Mouse (Mus musculus) heart, embryonic 14.5 days (tissue): ENCODE results near the gene Lgr6. TPM values are rescaled to one million over a fixed set of nuclear protein-coding genes. Genes with fewer than 3 reads are reported as not detected.

Source experiments
- ATAC-seq: fragments of 200-750 bp; cut with Nextera tagmentation; 2 replicates; pipeline ENCODE4 v1.8.0; 2017; ENCODE audit warnings: low read depth, moderate TSS enrichment; ENCODE audit not compliant: insufficient number of reproducible peaks, insufficient read depth, low FRiP score
- H3K27ac ChIP-seq, 2 experiments: fragments of 200-500 bp in 1 of 2; fragments of 300-500 bp in 1 of 2; sonication (generic) in 1 of 2; replicated peaks in 1 of 2; 2 replicates each; pipeline ENCODE4 v1.5.1; 2012 to 2014; ENCODE audit warnings: low read depth in 2 of 2, low read length in 2 of 2, control low read depth in 1 of 2, mild to moderate bottlenecking in 1 of 2, mixed read lengths in 1 of 2; ENCODE audit not compliant: control insufficient read depth in 1 of 2, insufficient read depth in 1 of 2
- H3K27me3 ChIP-seq: fragments of 300-500 bp; sonication (generic); 2 replicates; pipeline ENCODE4 v1.6.1; 2014; ENCODE audit warnings: mild to moderate bottlenecking, low read length, control low read depth; ENCODE audit not compliant: control insufficient read depth, insufficient read depth
- H3K36me3 ChIP-seq: fragments of 300-500 bp; sonication (generic); 2 replicates; pipeline ENCODE4 v1.6.1; 2014; ENCODE audit warnings: mild to moderate bottlenecking, control low read depth, low read length, mixed read lengths; ENCODE audit not compliant: control insufficient read depth, insufficient read depth
- H3K4me1 ChIP-seq, 2 experiments: fragments of 200-500 bp in 1 of 2; fragments of 300-500 bp in 1 of 2; sonication (generic) in 1 of 2; 2 replicates each; pipeline ENCODE4 v1.6.1; 2012 to 2014; ENCODE audit warnings: low read length in 2 of 2, control low read depth in 1 of 2, mixed read lengths in 1 of 2; ENCODE audit not compliant: control insufficient read depth in 2 of 2, insufficient read depth in 2 of 2
- H3K4me2 ChIP-seq: fragments of 300-500 bp; sonication (generic); 2 replicates; pipeline ENCODE4 v1.6.1; 2014; ENCODE audit warnings: mild to moderate bottlenecking, low read length
- H3K4me3 ChIP-seq, 2 experiments: fragments of 200-500 bp in 1 of 2; fragments of 300-500 bp in 1 of 2; sonication (generic) in 1 of 2; 2 replicates each; pipeline ENCODE4 v1.5.1; 2012 to 2014; ENCODE audit warnings: low read length in 2 of 2, mild to moderate bottlenecking in 2 of 2, control low read depth in 1 of 2, low read depth in 1 of 2, moderate library complexity in 1 of 2; ENCODE audit not compliant: control insufficient read depth in 1 of 2, insufficient read depth in 1 of 2
- H3K9ac ChIP-seq: fragments of 300-500 bp; sonication (generic); 2 replicates; pipeline ENCODE4 v1.6.1; 2014; ENCODE audit warnings: mild to moderate bottlenecking, low read length
- H3K9me3 ChIP-seq: fragments of 300-500 bp; sonication (generic); 2 replicates; pipeline ENCODE4 v1.6.1; 2016; ENCODE audit warnings: low read length, control low read depth; ENCODE audit not compliant: control insufficient read depth
- WGBS: fragments of 180-500 bp; shearing (Covaris S2); extraction: QIAGEN DNeasy Blood & Tissue Kit; methylation state at CpG from one replicate; pipeline ENCODE4 v1.1.7; 2014; 5-methylcytosine and 5-hydroxymethylcytosine counted together
- polyA plus RNA-seq: library from polyadenylated mRNA; unstranded; fragments of >200 nt; fragmentation: Nextera tagmentation; extraction: Ambion mirVana; gene quantifications from 2 replicates; pipeline ENCODE4 v1.2.1, GENCODE M21; 2014

The Lgr6 gene
- polyA plus RNA-seq, 1 experiment from 2014 or later, result 2.5 TPM

DNA sequence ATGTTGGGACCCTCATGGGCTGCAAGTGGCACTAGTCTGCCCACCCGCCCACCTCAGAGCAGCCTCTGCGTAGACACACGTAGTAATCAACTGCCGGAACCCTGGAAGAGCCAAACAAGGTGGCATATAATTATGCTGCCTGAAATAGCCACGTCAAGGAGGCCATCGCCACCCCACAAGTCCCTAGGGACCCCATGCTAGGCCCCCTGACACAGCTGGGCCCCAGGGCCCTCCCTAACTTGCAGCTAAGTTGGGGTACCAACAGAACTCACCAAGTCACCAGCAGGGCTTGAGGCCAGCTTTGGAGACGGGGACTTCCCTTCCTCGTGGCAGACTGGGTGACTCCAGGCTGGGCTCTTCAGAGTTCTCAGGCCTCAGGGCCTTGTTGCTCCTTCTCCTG, 48.2 kb downstream of the Lgr6 start:
- Histone ChIP-seq H3K9ac (no peak overlapping the region), H3K4me3 (no peak overlapping the region), H3K9me3 (no peaks in the 10 kb centered on the region), H3K4me2 (no peak overlapping the region), H3K27me3 (no peaks in the 10 kb centered on the region), H3K4me1 (peaks cover 0 to 6% of the 10 kb centered on the region in 2 experiments; a peak in 1 of 4 replicates), H3K27ac (no peak overlapping the region), H3K36me3 (no peaks in the 10 kb centered on the region)
- 71% methylated on average over 8 of the region's 8 CpGs for WGBS
- ATAC-seq, result no peak

DNA sequence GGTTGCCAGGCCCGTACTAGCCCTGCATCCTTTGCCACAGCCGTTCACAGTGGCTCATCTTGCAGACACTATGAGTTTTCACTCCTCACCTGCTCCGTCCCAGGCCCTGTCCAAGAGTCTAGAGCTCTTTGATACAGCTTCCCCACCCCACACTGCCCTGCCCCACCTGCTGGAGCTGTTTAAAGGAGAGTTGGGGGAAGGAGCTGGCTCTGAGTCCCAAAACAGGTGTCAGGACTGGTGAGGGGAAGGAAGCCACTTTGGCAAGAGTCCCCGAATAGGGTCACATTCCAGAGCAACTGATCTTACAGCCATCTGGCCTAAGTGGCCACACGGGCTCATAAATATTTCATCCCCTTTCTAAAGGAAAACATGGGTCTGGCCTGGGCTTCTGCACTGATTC, 51.0 kb downstream of the Lgr6 start:
- H3K4me3 ChIP-seq, result no peak overlapping the region
- H3K9me3 ChIP-seq, result no peaks in the 10 kb centered on the region
- 78% methylated on average over 5 of the region's 5 CpGs for WGBS
- H3K4me1 ChIP-seq, result peaks cover 0 to 6% of the 10 kb centered on the region in 2 experiments; a peak in 1 of 4 replicates
- H3K27me3 ChIP-seq, result 0 out of 2 replicates have a peak, but pooled peaks cover 4% of the 10 kb centered on the region
- H3K27ac ChIP-seq, result no peak overlapping the region
- H3K36me3 ChIP-seq, result no peaks in the 10 kb centered on the region
- no peak overlapping the region for H3K9ac ChIP-seq
- H3K4me2 ChIP-seq, result no peak overlapping the region
- ATAC-seq, result no peak

DNA sequence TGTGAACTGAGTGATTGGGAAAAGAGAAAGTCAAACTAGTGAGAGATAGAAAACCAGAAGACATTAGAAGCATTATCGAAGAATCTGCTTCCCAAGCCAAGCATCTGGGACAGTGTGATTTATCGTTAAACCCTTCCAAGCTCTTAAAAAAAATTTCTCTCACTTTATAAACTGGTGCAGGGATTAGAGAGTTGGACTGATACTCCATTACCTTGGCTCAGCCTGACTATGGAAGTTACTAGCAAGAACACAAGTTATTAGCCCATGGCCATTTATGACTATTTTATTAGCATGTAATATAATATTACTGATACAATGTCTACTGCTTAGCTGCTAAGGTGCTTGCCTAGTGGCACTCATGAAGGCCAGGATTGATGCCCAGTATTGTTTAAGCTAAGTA, 60.6 kb downstream of the Lgr6 start:
- no peak overlapping the region for H3K4me3 ChIP-seq
- H3K9me3 ChIP-seq, result no peaks in the 10 kb centered on the region
- no peak overlapping the region for H3K4me2 ChIP-seq
- H3K4me1 ChIP-seq, result 0 out of 4 replicates have a peak, but pooled peaks cover under 1 to 1% of the 10 kb centered on the region in 2 experiments
- 0 out of 2 replicates have a peak, but pooled peaks cover 3% of the 10 kb centered on the region for H3K27me3 ChIP-seq
- no peak for ATAC-seq
- no peak overlapping the region for H3K27ac ChIP-seq
- no peak overlapping the region for H3K9ac ChIP-seq
- WGBS, result 93% methylated on average over 2 of the region's 2 CpGs
- H3K36me3 ChIP-seq, result no peaks in the 10 kb centered on the region

DNA sequence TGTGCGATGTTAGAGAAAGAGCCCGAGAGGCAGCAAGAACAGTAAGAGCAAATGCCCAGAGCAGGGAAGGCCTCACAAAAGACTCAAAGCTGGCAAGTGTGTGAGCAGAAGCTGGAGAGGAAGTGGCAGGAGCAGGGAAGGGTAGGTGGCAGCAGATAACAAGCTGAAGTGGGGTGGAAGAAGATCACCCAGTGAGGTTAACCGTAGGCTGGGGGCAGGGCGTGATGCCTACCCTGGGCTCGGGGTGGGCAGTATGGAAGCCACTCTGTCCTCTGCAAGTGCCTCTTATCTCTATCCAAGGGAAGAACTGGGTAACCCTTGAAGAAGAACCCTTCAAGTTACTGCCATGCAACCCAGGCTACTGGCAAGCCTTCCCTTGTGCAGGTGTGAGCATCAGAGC, 68.8 kb downstream of the Lgr6 start:
- 67% methylated on average over 5 of the region's 5 CpGs for WGBS
- Histone ChIP-seq H3K27me3 (peaks cover 12% of the 10 kb centered on the region), H3K27ac (no peak overlapping the region), H3K4me3 (no peak overlapping the region), H3K9me3 (no peaks in the 10 kb centered on the region), H3K9ac (no peak overlapping the region), H3K36me3 (no peaks in the 10 kb centered on the region), H3K4me1 (0 out of 4 replicates have a peak, but pooled peaks cover 2 to 4% of the 10 kb centered on the region in 2 experiments), H3K4me2 (no peak overlapping the region)
- ATAC-seq, result no peak

DNA sequence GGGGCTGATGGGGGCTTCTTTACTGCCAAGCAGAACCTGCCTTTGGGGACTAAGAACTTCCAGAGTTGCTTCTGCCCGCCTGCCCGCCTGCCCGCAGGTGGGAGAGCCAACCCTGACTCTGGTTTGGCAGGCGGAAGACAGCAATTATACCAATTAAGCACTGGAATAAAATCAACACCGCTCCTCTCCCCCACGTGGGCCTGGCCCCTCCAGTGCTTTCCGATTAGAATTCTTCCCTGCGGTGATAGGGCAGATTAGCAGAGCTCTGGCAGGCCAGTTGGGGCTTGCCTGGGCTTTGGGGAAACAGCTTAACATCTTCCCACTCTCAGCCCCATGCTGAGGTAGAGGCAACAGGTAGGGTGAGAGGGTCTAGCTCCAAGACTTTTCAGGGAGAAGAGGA, 72.4 kb downstream of the Lgr6 start:
- 37% methylated on average over 8 of the region's 8 CpGs for WGBS
- no peak for ATAC-seq
- Histone ChIP-seq H3K9ac (no peak overlapping the region), H3K4me3 (no peak overlapping the region), H3K4me2 (no peak overlapping the region), H3K4me1 (no peaks in the 10 kb centered on the region), H3K27me3 (peaks cover 10% of the 10 kb centered on the region; the same call in 1 of the 2 replicates), H3K9me3 (peaks cover 4% of the 10 kb centered on the region; the same call in 1 of the 2 replicates), H3K27ac (no peak overlapping the region), H3K36me3 (no peaks in the 10 kb centered on the region)

DNA sequence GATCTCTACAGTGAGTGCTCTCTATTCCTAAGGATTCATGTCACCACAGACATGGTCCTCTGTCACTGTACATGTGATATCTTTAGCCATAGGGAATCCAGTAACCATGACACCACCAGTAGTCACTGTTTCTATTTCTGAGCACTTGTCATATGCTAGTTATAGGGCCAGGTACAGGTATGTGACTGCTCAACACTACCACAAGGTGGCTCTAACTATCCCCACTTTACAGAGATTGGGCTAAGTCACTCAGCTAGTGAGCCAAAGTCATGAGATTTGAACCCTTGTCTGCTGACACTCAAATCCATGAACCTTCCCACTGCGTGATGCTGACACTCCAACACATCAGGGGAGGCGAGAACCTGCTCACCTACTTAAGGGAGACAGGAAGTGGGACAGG, 75.0 kb downstream of the Lgr6 start:
- H3K9ac ChIP-seq, result no peak overlapping the region
- no peak overlapping the region for H3K27ac ChIP-seq
- H3K4me1 ChIP-seq, result no peaks in the 10 kb centered on the region
- 82% methylated on average over 2 of the region's 2 CpGs for WGBS
- no peak overlapping the region for H3K4me2 ChIP-seq
- H3K27me3 ChIP-seq, result no peaks in the 10 kb centered on the region
- H3K4me3 ChIP-seq, result no peak overlapping the region
- H3K9me3 ChIP-seq, result peaks cover 6% of the 10 kb centered on the region; the same call in 1 of the 2 replicates
- no peaks in the 10 kb centered on the region for H3K36me3 ChIP-seq
- ATAC-seq, result no peak

DNA sequence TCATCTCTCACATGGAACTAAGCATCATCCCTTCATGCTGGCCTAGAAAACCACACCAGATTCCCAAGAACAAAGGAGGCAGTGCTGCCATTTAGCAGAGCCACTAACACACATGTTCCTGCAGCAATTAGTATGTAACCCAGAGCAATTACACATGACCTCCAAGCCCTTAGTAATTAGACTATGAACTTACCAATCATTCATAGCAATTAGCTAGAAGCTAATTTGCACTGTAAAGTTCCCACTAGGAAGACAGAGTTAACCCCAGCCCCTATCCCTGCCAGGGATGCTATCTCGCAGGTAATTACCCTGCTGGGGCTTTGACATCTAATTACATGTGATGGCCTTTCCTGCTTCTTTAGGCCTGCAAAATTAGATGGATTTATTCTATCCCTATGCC, 78.8 kb downstream of the Lgr6 start:
- peaks cover 12 to 19% of the 10 kb centered on the region in 2 experiments for H3K4me1 ChIP-seq
- no peak overlapping the region for H3K4me3 ChIP-seq
- H3K9ac ChIP-seq, result no peak overlapping the region
- H3K27ac ChIP-seq, result no peak overlapping the region
- WGBS, result 88% methylated on average over 1 of the region's 1 CpGs
- no peak overlapping the region for H3K4me2 ChIP-seq
- H3K27me3 ChIP-seq, result no peaks in the 10 kb centered on the region
- H3K36me3 ChIP-seq, result no peaks in the 10 kb centered on the region
- ATAC-seq, result no peak
- peaks cover 8% of the 10 kb centered on the region; the same call in 1 of the 2 replicates for H3K9me3 ChIP-seq

DNA sequence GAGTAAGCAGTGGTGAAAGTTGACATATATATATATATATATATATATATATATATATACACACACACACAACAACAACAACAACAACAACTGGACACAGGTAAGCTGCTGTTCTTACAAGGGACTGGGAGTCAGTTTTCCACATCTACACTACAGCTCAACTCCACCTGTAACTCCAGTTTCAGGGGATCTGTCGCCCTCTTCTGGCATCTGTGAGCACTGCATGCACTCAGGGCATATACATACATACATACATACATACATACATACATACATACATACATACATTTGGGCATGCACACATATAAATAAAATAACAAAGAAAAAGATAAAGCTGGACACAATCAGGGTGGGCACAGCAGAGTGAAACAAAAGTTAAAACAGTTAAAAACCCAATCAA, 81.5 kb downstream of the Lgr6 start:
- 65% methylated on average over 1 of the region's 1 CpGs for WGBS
- no peak overlapping the region for H3K4me2 ChIP-seq
- H3K9me3 ChIP-seq, result peaks cover 8% of the 10 kb centered on the region; the same call in 1 of the 2 replicates
- no peaks in the 10 kb centered on the region for H3K36me3 ChIP-seq
- H3K27ac ChIP-seq, result no peak overlapping the region
- no peak overlapping the region for H3K4me3 ChIP-seq
- no peaks in the 10 kb centered on the region for H3K27me3 ChIP-seq
- peaks cover 36 to 46% of the 10 kb centered on the region in 2 experiments for H3K4me1 ChIP-seq
- no peak overlapping the region for H3K9ac ChIP-seq
- ATAC-seq, result no peak
